Mouse (Mus musculus) heart, adult 8-10 months (tissue): ENCODE results near the gene Acsl3. TPM values are rescaled to one million over a fixed set of nuclear protein-coding genes. Genes with fewer than 3 reads are reported as not detected.

Source experiments
- DNase-seq: peaks from one replicate; pipeline ENCODE4 v3.0.0; 2022; ENCODE audit warnings: low spot score
- total RNA-seq, 4 experiments: library from RNA; stranded (reverse); gene quantifications; 2 replicates each; pipeline ENCODE4 v1.2.4; 2022

Gene Acsl3
- total RNA-seq, 4 experiments from 2014 or later: 3.1 to 5.5 (median 3.8) TPM

DNA sequence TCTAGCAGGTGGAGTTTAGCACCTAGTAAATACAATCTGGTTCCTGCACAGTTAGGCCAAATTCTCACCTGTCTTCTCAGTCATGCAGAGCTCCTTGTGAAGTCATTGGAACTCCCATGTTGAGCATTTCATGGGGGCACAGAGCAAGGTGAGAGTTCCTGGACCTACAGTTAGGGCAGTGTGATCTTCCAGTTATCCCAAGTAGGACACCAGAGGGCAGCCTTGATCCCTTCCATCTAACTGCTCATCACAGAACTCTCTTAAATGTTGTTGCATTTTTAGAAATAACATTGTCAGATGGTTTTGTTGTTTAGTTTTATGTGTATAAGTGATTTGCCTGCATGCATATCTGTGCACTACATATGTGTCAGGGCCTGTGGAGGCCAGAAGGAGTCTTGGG lies 29.2 kb downstream of the Acsl3 start:
- no peak for DNase-seq

- no peak for DNase-seq
These were observed 30.5 kb downstream of the Acsl3 start for GRCm38 (mm10) chr1:78688149-78688548.

- no peak for DNase-seq
These were observed 37.1 kb downstream of the Acsl3 start for GRCm38 (mm10) chr1:78694503-78695258.

GRCm38 (mm10) chr1:78696305-78696704 lies 38.7 kb downstream of the Acsl3 start:
- no peak for DNase-seq

DNA sequence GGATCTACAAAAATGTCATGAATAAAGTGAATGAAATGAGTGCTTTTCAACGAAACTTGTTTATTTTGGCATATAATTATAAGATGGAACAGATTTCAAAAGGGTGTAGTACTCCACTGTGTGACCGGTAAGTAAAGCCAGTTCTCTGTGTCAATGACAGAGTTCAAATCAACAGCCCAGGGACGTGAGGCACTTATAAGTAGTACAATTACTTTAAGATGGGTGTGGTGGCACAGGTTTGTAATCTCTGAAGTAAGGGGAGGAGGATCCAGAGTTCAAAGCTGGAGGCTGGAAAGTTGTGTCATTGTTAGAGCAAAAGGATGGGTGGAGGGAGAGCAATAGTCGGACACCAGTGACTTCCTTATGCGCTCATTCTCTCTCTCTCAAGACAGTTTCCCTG lies 39.3 kb downstream of the Acsl3 start:
- DNase-seq: no peak

DNA sequence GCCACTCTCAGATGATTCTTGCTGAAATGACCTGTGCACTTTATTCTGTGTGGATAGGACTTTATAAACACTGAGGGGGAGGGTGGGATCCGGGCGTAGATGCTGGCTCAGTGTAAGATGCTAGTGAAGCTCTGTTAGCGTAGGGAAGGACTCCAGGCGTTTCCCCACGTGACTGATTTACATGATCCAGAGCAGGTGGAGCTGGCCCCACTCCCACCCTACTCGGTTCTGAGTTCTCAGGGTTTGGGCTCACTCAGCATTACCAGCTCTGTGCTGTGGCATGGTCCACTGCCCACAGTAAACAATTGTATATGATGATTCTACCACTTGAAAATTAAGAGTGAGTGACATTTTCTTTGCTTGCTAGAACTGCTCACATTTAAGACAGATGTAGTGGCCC lies 40.5 kb downstream of the Acsl3 start:
- DNase-seq: no peak

DNA sequence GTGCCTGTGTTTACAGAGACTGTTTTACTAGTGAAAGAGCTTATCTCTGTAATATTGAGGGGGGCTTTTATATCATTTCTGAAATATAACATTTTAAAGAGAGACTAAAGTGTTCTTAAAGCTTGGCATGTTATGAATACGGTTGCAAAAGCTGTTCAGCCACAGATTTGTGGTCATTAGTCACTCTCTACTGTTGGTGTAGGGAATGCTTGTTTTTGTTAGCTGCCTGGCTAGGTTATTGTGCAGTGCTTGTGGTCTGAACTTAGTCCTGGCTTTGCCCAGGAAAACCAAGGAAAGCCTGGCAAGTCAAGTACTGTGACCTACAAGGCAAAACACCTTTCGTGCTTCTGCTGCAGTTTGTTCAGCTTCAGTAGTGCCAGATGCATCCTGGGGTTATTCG lies 44.1 kb downstream of the Acsl3 start:
- DNase-seq: no peak

DNA sequence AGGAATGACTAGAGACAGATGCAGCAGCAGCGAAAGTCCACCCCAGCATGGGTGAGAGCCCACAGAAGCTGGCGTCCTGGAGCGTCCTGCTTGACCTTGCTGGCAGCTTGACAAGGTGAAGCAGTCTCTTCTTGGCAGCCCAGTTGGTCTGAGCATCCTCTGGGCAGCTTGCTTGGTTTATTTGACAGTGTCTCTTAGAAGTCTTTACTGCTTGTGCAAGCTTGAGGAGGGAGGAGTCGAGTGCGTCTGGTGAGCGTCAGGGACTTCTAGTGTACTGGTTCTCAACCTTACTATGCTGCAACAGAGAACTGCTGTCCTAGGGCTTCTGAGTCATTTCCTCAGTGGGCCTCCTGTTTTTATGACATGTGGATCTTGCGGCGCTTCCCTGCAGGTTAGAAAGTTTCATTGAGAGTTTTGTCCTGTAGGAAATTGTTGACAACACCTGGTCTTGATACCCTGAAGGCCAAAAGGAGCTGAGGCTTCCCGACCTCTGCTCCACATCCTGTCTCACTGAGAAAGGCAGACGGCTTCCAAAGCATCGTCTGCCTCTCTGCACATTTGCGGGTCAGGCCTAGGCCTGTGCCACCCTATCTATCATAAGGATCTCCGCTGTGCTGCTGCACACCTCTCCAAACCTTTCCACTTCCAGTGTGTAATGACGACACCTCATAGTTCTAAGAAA lies 44.8 kb downstream of the Acsl3 start:
- DNase-seq: no peak

GRCm38 (mm10) chr1:78702964-78703285 lies 45.3 kb downstream of the Acsl3 start:
- DNase-seq: no peak

DNA sequence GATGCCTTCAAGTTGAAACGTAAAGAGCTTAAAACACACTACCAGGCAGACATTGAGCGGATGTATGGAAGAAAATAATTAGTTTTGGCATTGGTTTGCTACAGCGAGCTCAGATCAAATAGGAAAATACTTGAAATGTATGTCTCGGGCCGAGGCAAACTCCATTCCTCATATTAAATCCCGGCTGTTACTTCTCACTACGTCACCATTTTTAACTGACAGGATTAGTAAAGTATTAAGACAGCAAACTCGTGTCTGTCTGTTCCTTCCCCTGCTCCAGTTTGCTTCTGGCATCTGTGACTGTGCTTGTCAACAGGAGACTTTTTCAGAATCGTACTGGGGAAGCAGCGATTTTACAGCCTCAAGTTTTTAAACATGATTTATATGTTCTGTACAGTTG lies 48.7 kb downstream of the Acsl3 start:
- no peak for DNase-seq

GRCm38 (mm10) chr1:78707280-78707679 lies 49.7 kb downstream of the Acsl3 start:
- DNase-seq: no peak

DNA sequence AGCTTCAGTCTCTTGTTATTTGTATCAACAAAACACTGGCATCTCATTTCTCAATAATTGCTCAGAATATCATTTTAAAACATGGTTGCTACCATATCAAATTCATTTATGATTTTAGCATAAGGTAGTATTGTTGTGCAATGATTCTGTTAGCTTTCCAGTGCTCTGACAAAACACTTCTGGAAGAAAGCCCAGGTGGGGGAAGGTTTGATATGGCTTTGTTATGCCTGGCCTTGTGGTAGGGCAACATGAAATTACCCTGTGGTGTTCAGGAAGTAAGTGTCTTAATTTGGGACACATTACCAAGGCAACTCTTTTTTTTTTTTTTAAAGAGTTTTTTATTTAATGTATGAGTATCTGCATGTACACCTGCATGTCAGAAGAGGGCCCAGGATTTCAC lies 52.4 kb downstream of the Acsl3 start:
- DNase-seq: no peak

GRCm38 (mm10) chr1:78710613-78711329 lies 53.1 kb downstream of the Acsl3 start:
- DNase-seq: no peak

- DNase-seq: peak; percentile 85
These were observed 67.0 kb downstream of the Acsl3 start for GRCm38 (mm10) chr1:78724458-78725190.

DNA sequence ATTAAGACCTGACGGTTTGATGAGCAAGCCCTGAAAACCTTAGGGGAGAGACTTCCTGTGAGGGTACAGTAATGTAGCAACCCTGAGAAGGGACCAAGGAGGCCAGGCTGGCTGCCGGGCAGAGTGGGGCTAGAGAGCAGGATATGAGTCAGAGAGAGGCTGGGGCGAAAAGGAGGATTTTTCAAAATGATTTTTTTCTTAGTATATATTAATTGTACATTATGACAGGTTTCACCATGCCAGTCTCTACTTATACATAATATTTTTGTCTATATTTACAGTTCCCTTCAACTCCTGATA lies 67.5 kb downstream of the Acsl3 start:
- no peak for DNase-seq

DNA sequence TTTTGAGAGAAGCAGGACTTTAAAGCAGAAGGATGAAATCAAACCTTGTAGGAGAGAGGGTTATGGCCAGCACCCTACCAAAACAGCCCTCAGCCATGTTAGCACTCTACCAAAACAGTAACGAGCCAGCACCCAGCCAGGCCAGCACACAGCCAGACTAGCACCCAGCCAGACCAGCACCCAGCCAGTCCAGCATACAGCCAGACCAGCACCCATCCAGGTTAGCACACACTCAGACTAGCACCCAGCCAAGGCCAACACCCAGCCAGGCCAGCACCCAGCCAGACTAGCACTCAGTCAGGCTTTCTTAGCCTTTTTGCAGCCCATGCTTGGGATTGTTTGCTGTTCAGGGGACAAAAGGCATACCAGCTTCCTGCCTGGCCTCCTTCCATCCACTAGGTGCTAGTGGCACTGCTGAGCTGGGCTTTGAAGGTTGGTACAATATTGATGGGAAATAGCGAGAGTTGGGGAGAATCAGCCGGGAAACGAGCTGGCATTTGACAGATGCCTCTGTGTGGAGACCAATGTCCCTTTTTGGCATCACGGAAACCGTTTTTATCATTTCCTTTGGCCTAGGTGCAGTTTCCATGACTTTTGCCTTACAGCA lies 68.1 kb downstream of the Acsl3 start:
- no peak for DNase-seq

DNA sequence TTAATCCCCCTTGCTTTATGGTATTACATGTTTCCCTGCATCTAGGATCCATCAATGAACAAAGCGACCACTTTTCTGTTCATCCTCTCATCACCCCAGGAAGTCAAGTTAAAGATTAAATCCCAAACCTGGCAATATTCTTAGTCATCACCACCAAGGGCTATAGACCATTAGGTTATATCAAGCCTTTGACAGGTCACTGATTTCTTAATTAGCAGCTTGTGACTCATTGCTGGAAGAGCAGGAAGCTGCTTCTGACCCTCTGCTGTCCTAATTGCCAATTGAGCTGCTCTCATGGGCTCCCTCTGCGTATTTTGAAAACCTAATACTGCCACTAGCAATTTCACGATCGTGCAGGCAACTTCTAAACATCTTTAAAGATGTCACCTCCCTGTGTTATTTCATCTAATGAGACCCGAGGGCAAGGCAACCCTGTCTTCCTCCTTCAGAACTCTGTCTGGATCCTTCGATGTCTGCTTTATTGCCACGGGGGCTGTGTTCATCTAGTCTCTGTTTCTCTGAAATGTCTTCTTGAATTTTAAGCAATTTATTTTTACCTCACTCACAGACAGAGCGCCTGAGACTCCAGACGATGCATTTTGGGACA lies 72.6 kb downstream of the Acsl3 start:
- DNase-seq: no peak

- no peak for DNase-seq
These were observed 74.7 kb downstream of the Acsl3 start for GRCm38 (mm10) chr1:78732290-78732689.

- no peak for DNase-seq
These were observed 76.8 kb downstream of the Acsl3 start for GRCm38 (mm10) chr1:78734261-78735000.

DNA sequence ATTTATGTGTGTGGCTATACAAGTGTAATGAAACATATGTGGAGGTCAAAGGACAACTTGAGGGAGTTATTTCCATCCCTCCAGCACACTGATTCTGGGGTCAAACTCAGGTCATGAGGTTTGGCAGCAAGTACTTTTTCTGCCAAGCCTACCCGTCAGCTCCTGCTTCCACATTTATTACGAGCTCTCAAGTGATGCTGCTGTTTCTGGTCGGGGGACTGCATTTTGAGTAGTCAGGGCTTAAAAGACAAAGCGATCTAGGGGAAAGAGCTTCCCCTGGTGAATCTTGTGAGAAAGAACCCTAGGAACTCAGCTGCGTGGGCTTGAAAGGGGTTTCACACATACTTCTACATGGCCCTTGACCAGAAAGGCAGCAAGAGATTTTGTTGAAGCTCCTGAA lies 80.0 kb downstream of the Acsl3 start:
- DNase-seq: no peak

DNA sequence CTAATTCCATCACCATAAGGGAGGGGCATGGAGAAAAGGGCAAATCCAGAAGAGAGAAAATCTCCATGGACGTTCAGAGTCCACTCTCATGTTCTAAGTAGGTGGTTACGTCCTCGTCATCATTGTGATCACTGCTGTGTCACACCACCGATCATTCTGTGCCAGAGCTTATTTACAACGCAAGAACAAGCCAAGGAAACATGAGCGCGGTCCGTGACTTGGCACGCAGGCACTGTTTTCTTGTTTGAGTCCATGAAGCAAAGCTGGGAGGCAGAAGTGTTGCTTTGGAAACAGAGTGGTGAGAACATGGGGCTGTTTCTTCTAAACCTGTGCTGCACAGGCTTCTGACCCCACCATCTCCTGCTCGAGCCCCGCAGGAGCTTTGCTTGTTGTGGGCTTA lies 83.1 kb downstream of the Acsl3 start:
- DNase-seq: no peak
